Mouse (Mus musculus) cerebellum, postnatal 10 days (tissue): ENCODE data around the gene Tenm4.

Experiments used
- DNase-seq, 2 experiments: peaks; one replicate each; pipeline ENCODE4 v3.0.0; 2021; ENCODE audit warnings: mixed read lengths in 2 of 2

The Tenm4 gene

DNA sequence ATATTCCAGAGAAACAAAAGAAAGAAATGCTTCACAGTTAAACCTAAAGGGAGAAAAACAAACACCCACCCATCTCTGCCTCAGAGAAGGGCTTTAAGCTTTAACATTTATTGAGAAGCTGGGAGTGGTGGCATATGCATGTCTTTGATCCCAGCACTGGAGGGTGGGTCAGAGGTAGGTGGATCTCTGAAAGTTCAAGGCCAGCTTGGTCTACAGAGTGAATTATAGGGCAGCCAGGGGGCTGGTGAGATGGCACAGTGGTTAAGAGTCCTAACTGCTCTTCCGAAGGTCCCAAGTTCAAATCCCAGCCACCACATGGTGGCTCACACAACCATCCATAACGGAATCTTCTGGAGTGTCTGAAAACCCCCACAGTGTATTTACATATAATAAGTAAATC is 581.7 kb downstream of the Tenm4 start:
- DNase-seq: no peak

DNA sequence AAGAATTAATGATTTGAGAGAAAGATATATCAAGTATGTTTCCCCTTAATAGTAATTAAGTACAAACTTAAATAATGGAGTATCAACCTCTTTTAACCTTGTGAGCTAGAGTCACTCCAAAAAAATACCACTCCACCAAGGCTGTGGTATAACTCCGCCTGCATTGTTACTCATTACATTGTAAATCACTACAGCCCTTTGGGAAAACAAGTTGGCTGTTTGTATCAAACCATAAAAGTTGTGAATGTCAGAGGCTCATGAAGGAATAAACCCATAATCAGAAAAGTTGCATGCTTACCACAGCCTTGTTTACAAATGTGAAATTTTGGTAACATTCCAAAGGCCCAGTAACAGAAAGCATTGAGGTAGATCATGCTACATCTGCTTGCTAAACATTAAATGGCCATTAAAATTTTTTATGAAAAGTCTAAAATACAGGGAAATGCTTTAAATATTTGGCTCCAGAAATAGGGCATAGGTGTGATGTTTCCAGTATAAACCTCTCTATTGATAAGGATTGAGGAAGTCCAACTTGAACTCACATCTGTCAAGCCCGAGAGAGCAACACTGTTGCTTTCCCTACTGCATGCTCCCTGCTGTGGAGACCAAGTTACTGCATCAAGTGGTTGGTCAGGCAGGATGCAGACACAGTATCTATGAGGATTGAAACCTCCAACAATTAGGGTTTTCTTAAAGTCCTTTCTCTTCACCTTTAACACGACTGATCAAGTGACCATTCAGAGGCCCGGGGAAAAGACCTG is 582.5 kb downstream of the Tenm4 start:
- DNase-seq: no peak

DNA sequence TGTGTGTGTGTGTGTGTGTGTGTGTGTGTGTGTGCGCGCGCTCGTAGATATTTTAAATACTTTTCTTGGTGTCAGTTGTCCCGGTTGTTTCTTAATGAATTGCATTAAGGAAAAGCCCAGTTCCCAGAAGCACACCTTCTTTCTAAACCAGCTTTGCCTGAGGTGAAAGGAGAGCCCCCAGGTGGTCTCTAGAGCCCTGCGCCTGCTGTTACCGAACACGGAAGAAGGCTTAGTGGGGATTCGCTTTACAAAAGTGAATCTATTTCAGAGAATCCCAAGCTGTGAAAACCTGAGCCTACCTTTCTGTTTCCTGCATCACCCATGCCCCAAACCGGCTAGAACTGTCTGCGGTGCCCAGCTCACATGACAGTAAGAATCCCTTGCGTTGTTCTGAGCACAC is 583.1 kb downstream of the Tenm4 start:
- DNase-seq: no peak

DNA sequence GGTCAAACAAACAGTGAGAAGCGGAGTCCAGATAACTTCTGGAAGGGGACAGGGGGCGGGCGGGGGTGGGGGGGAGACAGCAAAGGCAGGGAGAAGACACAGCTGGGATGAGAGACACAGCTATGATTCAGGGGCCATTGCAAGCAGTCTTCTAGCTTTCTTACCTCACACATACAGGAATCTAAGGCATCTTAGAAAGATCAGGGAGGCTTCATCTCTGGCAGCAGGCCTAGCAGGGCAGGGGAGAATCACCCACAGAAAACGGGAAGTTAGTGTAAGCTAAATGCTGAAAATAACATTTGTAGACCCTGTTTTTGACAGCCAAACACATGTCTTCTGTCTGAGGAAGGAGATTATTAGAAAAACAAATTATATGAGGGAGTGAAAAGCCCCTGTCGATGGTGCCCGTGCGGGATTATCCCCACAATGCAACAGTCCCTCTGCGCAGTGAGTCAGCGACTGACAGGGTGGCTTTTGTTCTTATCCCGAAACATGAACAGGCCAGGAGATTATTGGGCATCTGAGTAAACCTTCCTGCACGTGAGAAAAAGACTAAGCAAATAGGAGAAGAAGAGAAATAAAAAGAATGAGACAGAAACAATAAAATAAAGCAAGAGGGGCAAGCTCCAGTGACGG is 584.5 kb downstream of the Tenm4 start:
- DNase-seq: no peak

GRCm38 (mm10) chr7:96756104-96756742 is 585.2 kb downstream of the Tenm4 start:
- peak; percentile 49 to 68 for DNase-seq

- no peak for DNase-seq
Measured at GRCm38 (mm10) chr7:96757067-96757466, 586.0 kb downstream of the Tenm4 start.

GRCm38 (mm10) chr7:96760208-96760607 is 589.2 kb downstream of the Tenm4 start:
- no peak for DNase-seq

GRCm38 (mm10) chr7:96761151-96761550 is 590.1 kb downstream of the Tenm4 start:
- peak in 1 of 2 experiments; percentile 27 for DNase-seq

- peak; percentile 67 to 69 for DNase-seq
Measured at GRCm38 (mm10) chr7:96765321-96765960, 594.4 kb downstream of the Tenm4 start.

DNA sequence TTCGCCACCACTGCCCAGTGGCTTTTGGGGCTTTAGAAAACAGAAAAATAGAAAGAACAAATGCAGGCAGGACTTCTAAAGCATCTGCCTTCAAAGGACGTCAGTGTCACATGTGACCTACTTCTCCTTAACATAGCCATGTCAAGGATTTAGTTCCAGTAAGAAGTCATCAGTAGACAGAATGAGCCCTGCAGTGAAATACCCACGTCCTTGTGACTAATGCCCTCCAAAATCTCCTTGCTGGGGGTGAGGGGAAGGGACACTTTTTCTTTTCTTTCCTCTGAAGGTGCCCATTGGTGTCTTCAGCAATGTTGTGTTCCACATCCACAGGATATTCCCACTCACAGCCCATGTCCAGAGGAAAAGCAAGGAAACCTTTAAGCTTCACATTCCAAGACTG is 596.0 kb downstream of the Tenm4 start:
- no peak for DNase-seq

DNA sequence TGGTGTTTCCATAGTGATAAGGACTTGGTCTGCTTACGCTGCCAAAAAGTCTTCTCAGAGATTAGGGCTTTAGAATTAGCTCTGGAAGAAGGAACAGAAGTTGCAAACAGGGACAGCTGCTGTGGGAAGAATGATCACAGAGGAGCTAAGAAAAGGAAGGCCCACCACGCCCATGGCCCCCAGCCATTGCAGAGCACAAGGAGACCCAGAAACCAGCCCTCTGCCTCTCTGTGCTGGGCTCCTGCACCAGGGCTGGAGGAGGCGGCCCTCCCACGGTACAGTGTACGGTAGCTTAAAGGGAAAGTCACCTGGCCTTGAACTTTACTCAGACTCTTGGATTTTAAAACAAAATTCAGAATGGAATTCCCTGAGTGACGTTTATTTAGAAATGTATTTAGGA is 597.7 kb downstream of the Tenm4 start:
- no peak for DNase-seq

DNA sequence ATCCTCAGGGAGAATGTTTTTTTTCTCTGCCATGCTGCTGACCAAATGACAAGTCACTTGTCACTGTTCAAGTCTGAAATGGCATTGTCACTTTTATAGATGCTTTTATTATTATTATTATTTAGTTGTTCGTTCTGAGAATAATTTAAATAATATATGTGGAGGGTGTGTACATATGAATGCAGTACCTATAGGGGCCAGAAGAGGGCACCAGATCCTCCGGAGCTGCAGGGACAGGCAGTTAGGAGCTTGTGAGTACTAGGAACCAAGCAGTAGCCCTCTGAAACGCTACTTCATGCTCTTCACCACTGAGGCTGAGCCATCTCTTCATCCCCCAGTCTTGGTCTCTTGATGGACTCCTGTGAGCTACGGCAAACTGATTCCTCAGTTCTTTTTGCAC is 598.7 kb downstream of the Tenm4 start:
- peak; percentile 45 to 49 for DNase-seq

DNA sequence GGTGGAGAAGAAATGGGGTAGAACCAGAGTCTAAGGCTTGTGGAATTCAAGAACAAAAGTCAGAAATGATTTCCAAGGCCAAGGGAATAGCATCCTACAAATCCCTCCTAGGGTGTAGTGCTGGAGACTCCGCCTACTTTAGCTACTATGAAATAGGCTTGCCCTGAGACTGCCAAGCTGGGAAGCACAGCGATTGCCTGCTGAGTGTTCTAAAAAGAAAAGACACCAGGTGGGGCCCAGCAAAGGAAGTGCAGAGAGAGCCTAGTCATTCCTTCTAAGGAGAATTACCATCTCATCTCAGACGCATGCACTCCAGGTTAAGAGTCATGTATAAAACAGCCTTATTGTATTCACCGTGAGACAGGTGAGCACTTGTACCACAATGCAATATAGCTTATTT is 601.9 kb downstream of the Tenm4 start:
- DNase-seq: no peak

DNA sequence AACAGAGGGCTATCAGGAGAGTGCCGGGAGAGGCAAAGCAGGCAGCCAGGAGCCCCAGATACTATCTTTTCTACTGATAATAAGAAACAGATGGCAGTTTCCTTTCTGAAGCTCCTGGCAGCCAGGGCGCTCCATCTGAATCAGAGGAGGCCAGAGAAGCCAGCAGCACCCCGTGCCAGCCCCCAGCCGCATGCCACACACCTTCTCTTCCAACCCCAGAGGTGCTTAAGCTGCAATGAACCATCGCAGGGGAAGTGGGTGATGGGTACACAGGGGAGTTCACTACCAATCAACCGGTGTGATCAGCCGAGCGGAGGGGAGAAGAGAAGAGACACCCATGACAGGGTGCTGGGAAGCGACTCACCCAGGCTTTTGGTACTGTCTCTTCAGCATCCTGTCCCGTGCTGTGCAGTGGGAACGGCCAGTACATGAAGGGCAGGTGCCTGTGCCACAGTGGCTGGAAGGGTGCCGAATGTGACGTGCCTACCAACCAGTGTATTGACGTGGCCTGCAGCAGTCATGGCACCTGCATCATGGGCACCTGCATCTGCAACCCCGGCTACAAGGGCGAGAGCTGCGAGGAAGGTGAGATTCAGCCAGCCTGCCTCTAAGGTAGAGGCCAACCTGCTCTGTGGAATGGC is 602.7 kb downstream of the Tenm4 start:
- DNase-seq: peak; percentile 61 to 75

GRCm38 (mm10) chr7:96775080-96775486 is 604.0 kb downstream of the Tenm4 start:
- no peak for DNase-seq

DNA sequence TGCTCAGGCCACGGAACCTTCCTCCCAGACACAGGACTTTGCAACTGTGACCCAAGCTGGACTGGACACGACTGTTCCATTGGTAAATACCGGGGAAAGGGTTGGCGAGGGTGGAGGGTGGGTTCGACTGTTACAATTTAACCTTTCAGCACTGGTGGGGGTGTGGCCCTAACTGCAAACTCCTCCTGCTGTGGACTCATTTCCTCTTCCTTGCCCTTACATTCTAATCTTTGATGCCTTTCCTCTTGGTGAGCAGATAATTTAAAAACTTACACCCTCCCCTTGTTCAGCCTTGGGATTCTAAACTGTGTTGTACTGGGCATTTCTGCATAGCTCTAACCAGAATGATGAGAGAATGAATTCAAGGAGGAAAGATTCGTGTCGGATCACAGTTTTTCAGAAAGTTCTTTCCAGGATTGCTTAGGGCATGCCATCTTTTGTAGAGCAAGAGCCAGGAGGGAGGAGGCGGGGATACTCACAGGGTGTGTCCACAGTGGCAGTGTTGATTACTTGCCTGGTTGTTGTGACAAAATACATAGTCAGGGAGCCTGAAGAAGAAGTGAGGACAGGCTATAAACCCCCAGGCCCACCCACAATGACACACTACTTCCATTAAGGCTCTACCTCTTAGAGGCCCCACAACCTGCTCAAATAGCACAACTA is 607.0 kb downstream of the Tenm4 start:
- DNase-seq: no peak

DNA sequence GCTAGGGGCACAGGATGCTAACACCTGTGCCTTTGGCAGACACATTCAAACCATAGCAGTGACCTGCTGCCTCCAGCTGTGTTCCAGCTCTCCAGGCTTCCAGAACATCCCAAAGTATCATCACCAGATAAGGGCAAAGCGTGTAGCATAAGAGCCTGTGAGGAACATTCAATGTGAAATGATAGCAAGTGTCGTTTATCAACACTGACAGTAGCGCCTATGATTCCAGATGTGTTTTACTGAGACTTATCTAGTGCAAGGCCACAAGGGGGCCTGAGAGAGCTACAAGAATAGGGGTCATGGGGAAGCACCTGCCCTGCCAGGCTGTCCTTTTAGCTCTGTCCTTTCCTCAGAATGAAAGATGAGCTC is 607.5 kb downstream of the Tenm4 start:
- peak; percentile 31 to 32 for DNase-seq

- no peak for DNase-seq
Measured at GRCm38 (mm10) chr7:96780556-96780955, 609.5 kb downstream of the Tenm4 start.

DNA sequence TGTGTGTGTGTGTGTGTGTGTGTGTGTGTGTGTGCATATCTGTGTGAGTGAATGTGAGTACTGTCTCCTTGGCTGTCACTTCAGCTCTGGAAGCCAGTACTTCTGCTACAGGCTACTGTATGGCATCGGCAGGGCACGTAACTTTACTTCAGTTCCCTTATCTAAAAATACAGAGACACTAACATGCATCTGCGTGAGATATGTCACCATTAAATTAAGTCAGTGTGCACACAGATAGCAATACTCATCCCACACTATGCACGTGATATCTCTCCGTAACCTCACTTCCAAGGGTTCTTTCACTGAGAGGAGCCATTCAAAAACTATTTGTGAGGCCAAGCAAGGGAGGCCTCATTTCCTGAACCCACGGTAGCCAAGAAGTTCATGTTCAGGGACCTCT is 610.0 kb downstream of the Tenm4 start:
- no peak for DNase-seq

GRCm38 (mm10) chr7:96782686-96783085 is 611.6 kb downstream of the Tenm4 start:
- no peak for DNase-seq

- no peak for DNase-seq
Measured at GRCm38 (mm10) chr7:96785808-96786207, 614.8 kb downstream of the Tenm4 start.

GRCm38 (mm10) chr7:96786262-96787044 is 615.4 kb downstream of the Tenm4 start:
- no peak for DNase-seq
